Mouse (Mus musculus): ENCODE results near the gene Gm10160.

The Gm10160 gene

GRCm38 (mm10) chr7:81825381-81825780 is 30.2 kb downstream of the Gm10160 start:
- peak in 1 of 2 experiments; percentile 51 for DNase-seq

- DNase-seq, result no peak
Observed at GRCm38 (mm10) chr7:81824906-81825305, 30.7 kb downstream of the Gm10160 start.

- DNase-seq, result no peak
Observed at GRCm38 (mm10) chr7:81806067-81806466, 49.5 kb downstream of the Gm10160 start.
